Mouse (Mus musculus) thymus, adult 2 months (tissue): ENCODE results near the gene Lrrc42. TPM values are rescaled to one million over a fixed set of nuclear protein-coding genes. Genes with fewer than 3 reads are reported as not detected.

ENCODE experiments used
- DNase-seq: peaks from one replicate; pipeline ENCODE4 v3.0.0; 2021
- H3K27ac ChIP-seq: fragments of 200-500 bp; 2 replicates; pipeline ENCODE4 v1.5.1; 2012; ENCODE audit warnings: low read length, control low read depth; ENCODE audit not compliant: control insufficient read depth, insufficient read depth
- H3K27me3 ChIP-seq: fragments of 200-500 bp; 2 replicates; pipeline ENCODE4 v1.6.1; 2012; ENCODE audit warnings: mild to moderate bottlenecking, low read length, moderate library complexity, mixed read lengths; ENCODE audit not compliant: control insufficient read depth, insufficient read depth
- H3K36me3 ChIP-seq: fragments of 200-500 bp; 2 replicates; pipeline ENCODE4 v1.6.1; 2012; ENCODE audit warnings: mild to moderate bottlenecking, low read length, moderate library complexity; ENCODE audit not compliant: control insufficient read depth, insufficient read depth
- H3K4me1 ChIP-seq: fragments of 200-500 bp; replicated peaks from 2 replicates; pipeline ENCODE4 v1.6.1; 2012; ENCODE audit warnings: low read length; ENCODE audit not compliant: control insufficient read depth, insufficient read depth
- H3K4me3 ChIP-seq: fragments of 200-500 bp; 2 replicates; pipeline ENCODE4 v1.5.1; 2012; ENCODE audit warnings: mild to moderate bottlenecking, low read length, control low read depth, moderate library complexity; ENCODE audit not compliant: control insufficient read depth, insufficient read depth
- CTCF ChIP-seq: fragments of 200-500 bp; IDR thresholded peaks from 2 replicates; pipeline ENCODE4 v1.5.1; 2012; ENCODE audit warnings: mild to moderate bottlenecking, control low read depth, low read length, moderate library complexity, borderline replicate concordance; ENCODE audit not compliant: control insufficient read depth, poor library complexity, insufficient read depth; ENCODE audit errors: extremely low read depth
- POLR2A ChIP-seq: fragments of 200-500 bp; IDR thresholded peaks from 2 replicates; pipeline ENCODE4 v1.6.1; 2012; ENCODE audit warnings: mild to moderate bottlenecking, low read length, control low read depth, moderate library complexity; ENCODE audit not compliant: control insufficient read depth, poor library complexity, insufficient read depth; ENCODE audit errors: extremely low read depth
- WGBS: fragments of 180-500 bp; shearing (Covaris S2); methylation state at CpG from one replicate; pipeline ENCODE4 v1.1.7; 2018; 5-methylcytosine and 5-hydroxymethylcytosine counted together
- polyA plus RNA-seq: library from polyadenylated mRNA; depleted of rRNA; stranded (reverse); fragments of >200 nt; gene quantifications from 2 replicates; pipeline ENCODE4 v1.2.3, GENCODE M21; 2012; rRNA removed

Gene Lrrc42
- 51.3 and 61.7 TPM in 2 replicates for polyA plus RNA-seq

GRCm38 (mm10) chr4:107253125-107254091 is at the start of gene Lrrc42, which contains the start of gene Hspb11:
Gene Lrrc42, minus strand, starts transcription at chr4:107253532.
Gene Hspb11, plus strand, starts transcription at chr4:107253593.
- DNase-seq: peak; percentile 96
- TF ChIP-seq CTCF (peak; percentile 54; the same call in 1 of the 2 replicates), POLR2A (peak; percentile 62)
- peak within 1 kb of the TSS; percentile 51 for H3K27ac ChIP-seq
- H3K36me3 ChIP-seq: no peaks in the 10 kb centered on the region
- no peaks in the 10 kb centered on the region for H3K27me3 ChIP-seq
- H3K4me1 ChIP-seq: peaks cover 15% of the 10 kb centered on the region
- WGBS: under 1% methylated on average over 100 of the region's 101 CpGs
- H3K4me3 ChIP-seq: peak within 1 kb of the TSS; percentile 74

- no peak for DNase-seq
- H3K4me1 ChIP-seq: peaks cover 29% of the 10 kb centered on the region
- H3K4me3 ChIP-seq: no peak overlapping the region
- H3K36me3 ChIP-seq: no peaks in the 10 kb centered on the region
- whole genome bisulfite sequencing: 57% methylated on average over 4 of the region's 4 CpGs
- TF ChIP-seq POLR2A (no peak), CTCF (no peak)
- H3K27ac ChIP-seq: no peak overlapping the region
- H3K27me3 ChIP-seq: no peaks in the 10 kb centered on the region
Observed at GRCm38 (mm10) chr4:107302832-107303231, 49.5 kb upstream of the Lrrc42 start.

- Histone ChIP-seq H3K27ac (peak overlapping the region; percentile 47; the same call in 1 of the 2 replicates), H3K27me3 (no peaks in the 10 kb centered on the region), H3K4me3 (no peak overlapping the region), H3K36me3 (no peaks in the 10 kb centered on the region), H3K4me1 (peaks cover 29% of the 10 kb centered on the region)
- no peak for DNase-seq
- WGBS: 83% methylated on average over 9 of the region's 9 CpGs
- TF ChIP-seq CTCF: no peak
- TF ChIP-seq POLR2A: no peak
Observed at GRCm38 (mm10) chr4:107302221-107302620, 48.9 kb upstream of the Lrrc42 start.

GRCm38 (mm10) chr4:107300902-107301555 is 47.7 kb upstream of the Lrrc42 start:
- Histone ChIP-seq H3K36me3 (no peaks in the 10 kb centered on the region), H3K4me1 (peaks cover 29% of the 10 kb centered on the region), H3K27ac (no peak overlapping the region), H3K4me3 (no peak overlapping the region), H3K27me3 (no peaks in the 10 kb centered on the region)
- WGBS: 97% methylated on average over 1 of the region's 1 CpGs
- DNase-seq: no peak
- TF ChIP-seq POLR2A: no peak
- no peak for TF ChIP-seq CTCF

GRCm38 (mm10) chr4:107300371-107300770 is 47.0 kb upstream of the Lrrc42 start:
- no peaks in the 10 kb centered on the region for H3K27me3 ChIP-seq
- DNase-seq: no peak
- peaks cover 25% of the 10 kb centered on the region for H3K4me1 ChIP-seq
- H3K36me3 ChIP-seq: no peaks in the 10 kb centered on the region
- TF ChIP-seq CTCF: no peak
- TF ChIP-seq POLR2A: no peak
- WGBS: 83% methylated on average over 4 of the region's 4 CpGs
- no peak overlapping the region for H3K4me3 ChIP-seq
- no peak overlapping the region for H3K27ac ChIP-seq

- no peak for DNase-seq
- no peak for TF ChIP-seq POLR2A
- no peak for TF ChIP-seq CTCF
- no peaks in the 10 kb centered on the region for H3K36me3 ChIP-seq
- no peaks in the 10 kb centered on the region for H3K27me3 ChIP-seq
- no peak overlapping the region for H3K27ac ChIP-seq
- H3K4me1 ChIP-seq: peaks cover 20% of the 10 kb centered on the region
- 98% methylated on average over 7 of the region's 7 CpGs for WGBS
- no peak overlapping the region for H3K4me3 ChIP-seq
Observed at GRCm38 (mm10) chr4:107299779-107300340, 46.5 kb upstream of the Lrrc42 start.
